Mouse (Mus musculus) adrenal gland, adult 18-20 months (tissue): Measurements from ENCODE around the gene Pard3b. TPM values are rescaled to one million over a fixed set of nuclear protein-coding genes. Genes with fewer than 3 reads are reported as not detected.

Experiments used
- DNase-seq, 2 experiments: peaks; one replicate each; pipeline ENCODE4 v3.0.0; 2021 to 2022; ENCODE audit warnings: low spot score in 2 of 2
- total RNA-seq, 2 experiments: library from RNA; stranded (reverse); gene quantifications; 1 replicate in 1 of 2; 2 replicates in 1 of 2; pipeline ENCODE4 v1.2.3; 2021

Gene Pard3b
- total RNA-seq, 2 experiments from 2014 or later, result 10.0 to 14.3 TPM

DNA sequence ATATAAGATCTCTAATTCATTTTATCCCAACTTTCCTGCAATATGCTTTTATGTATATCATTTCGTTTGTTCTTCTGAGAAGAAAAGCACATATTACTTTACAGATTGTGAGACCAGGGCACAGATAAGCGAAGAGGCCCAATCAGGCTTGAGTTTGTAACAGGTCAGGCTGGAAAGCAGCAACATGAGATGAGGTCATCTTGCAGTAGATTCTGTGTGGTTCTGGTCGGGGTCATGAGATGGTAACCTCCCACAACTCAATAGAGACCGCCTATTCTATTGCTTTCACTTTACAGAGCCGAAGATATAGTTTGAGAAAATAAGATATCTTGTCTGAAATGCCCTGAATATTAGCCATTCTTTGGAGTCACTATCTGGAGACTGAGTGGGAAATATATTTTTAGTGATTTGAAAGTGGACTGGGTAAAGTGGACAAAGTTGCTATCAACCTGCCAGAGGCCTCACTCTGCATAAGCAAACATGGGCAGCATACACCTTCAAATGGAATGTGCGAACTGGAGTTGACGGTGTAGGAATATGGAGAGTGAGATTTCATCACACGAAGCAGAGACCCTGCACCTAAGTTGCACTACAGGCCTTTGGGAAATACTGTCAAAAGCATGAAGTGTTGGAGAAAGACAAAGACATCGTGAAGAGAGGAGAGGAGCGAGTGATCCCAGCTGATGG lies 987.3 kb downstream of the Pard3b start:
- no peak for DNase-seq

DNA sequence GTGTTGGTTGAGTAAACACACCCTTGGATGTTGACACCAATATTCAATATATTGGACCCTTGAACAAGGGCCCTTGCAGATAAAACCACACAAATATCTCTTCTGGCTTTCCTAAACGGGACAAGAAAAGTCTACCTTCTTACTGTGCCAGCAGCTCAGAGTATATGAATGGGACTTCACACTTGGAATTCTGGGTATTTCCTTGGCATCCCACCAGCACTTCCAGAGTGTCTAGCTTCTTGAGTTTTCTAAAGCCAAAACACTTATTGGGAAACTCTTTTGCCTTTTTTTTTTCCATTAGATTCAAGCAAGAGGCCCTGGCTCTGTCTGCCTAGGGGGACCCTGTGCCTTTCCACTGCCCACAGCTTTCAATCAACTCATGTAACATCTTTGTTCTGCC lies 991.3 kb downstream of the Pard3b start:
- no peak for DNase-seq

DNA sequence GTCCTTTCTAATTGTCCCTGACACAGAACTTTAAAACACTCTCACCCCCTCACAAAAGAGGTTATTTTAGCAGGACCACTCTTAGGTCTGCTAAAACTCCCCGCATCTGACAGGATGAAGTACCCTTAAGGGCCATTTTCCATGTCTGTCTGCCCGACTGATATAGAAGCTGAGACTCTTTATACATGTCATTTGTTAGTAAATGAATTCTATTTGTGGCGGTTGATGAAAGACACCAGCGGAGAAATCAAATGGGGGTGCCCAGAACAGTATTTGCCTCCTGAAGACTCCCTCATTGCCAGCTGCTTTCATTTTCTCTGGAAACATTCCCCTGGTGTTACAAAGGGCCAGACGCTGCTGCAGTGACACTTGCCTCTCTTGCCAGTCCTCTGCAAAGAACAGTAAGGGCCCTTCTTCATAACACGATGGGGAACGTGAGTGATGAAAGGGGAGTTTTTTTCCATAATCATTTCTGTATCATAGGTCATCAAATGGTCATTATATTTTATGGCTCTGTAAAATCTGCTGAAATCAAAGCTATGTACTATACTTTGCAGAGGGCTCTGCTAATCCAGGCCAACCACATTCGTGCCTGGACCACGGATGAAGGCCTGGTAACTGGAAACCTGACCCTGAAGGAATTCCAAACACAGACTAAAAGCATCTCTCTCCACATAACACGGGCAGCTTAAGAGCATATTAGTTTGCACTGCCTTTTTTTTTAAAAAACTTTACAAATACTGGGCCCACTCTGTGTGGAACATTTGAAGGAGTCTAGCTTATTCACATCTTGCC lies 993.1 kb downstream of the Pard3b start:
- DNase-seq, result no peak

GRCm38 (mm10) chr1:62632886-62633285 lies 994.3 kb downstream of the Pard3b start:
- DNase-seq, result no peak

- no peak for DNase-seq
These were observed 996.6 kb downstream of the Pard3b start for GRCm38 (mm10) chr1:62635203-62635602.

GRCm38 (mm10) chr1:62636906-62637673 lies 998.5 kb downstream of the Pard3b start:
- DNase-seq, result no peak

DNA sequence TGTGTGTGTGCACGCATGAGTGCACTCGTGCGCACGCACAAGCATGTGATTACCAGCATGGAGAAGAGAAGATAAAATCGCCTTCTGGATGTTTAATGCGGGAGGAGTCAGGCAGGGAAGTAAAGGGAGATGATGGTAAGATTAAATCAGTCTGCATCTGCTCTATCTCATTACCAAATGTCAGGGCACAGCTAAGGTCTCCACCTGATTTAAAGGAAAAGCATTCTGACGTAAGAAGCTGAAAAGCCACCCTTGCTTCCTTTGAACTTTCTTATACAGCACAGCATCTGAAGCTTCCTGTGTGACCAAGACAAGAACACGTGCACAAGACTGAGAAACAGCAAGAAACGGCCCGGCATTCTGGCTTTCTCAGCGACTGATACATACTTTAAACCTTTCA lies 1000.4 kb downstream of the Pard3b start:
- DNase-seq, result no peak

DNA sequence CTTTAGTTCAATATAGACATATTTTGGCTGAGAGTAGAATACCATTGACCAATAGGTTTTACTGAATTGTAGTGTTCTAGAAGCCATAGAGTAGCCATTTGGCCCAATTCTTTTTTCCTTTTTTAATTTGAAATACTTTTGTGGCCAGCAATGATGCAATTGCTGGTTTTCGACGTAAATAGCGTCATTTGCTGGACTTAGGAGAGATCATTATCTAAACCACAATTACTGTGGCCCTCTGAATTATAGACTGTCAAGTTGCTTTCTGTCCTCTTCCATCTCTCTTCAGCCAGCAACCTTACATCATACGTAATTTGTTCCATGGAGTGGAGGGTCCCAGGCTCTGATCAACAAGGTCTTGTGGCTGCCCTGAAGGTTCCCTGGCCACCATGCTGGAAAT lies 1000.8 kb downstream of the Pard3b start:
- DNase-seq, result no peak

GRCm38 (mm10) chr1:62644631-62645278 lies 1006.1 kb downstream of the Pard3b start:
- DNase-seq, result no peak

DNA sequence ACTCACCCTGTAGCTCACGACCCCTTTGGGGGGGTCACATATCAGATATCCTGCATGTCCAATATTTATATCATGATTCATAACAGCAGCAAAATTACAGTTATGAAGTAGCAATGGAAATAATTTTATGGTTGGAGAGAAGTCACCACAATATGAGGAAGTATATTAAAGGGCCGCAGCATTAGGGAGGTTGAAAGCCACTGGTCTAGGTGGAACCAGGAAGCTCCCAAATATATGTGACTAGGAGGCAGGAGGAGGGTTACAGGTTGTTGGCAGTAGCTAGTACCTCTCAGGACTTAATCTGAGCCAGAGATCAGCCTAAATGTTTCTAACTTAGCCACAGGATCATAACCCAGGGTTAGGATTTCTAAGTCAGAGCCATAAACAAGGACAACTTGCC lies 1008.2 kb downstream of the Pard3b start:
- DNase-seq, result no peak

- no peak for DNase-seq
These were observed 1009.5 kb downstream of the Pard3b start for GRCm38 (mm10) chr1:62648116-62648515.

DNA sequence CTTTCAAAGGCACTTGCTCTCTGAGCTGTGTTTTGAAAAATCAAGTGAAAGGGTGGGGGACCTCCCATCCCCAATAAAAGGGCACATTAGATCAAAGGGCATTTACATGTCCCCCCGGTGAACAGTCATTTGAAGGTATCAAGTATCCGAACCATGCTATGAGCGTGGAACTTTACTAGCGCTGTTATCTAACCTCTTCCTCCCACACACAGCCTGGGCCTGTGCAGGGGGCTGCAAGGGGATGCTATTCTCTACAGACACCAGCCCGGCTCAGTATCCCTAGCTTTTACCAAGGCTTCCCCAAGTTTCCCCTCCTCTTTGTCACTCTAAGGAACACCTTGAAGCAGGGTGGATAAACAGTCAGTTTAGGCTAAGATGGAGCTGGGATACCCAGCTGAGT lies 1010.0 kb downstream of the Pard3b start:
- DNase-seq, result no peak

- no peak for DNase-seq
These were observed 1011.9 kb downstream of the Pard3b start for GRCm38 (mm10) chr1:62650491-62650890.

DNA sequence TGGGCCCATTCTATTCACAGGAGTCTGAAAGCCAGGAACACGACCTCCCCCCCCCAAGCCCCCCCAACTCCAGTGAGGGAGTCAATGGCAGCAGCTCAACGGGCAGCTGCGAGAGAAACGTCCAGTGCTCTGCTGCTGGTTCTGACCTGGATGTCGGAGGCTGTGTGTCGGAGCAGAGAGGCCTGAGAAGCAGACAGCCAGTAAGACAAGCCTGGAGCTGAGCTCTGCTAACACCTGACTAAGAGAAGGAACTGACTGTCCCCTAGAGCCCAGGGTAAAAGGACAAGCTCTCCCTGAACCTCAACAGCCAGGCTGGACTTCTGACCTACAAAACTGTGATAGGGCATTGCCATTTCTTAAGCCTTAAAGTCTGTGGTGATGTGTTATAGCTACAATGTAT lies 1015.8 kb downstream of the Pard3b start:
- no peak for DNase-seq

GRCm38 (mm10) chr1:62664960-62665645 lies 1026.5 kb downstream of the Pard3b start:
- peak in 1 of 2 experiments; percentile 26 for DNase-seq

- DNase-seq, result no peak
These were observed 1027.4 kb downstream of the Pard3b start for GRCm38 (mm10) chr1:62665771-62666730.

- DNase-seq, result no peak
These were observed 1028.2 kb downstream of the Pard3b start for GRCm38 (mm10) chr1:62666780-62667179.

GRCm38 (mm10) chr1:62678611-62679344 lies 1040.2 kb downstream of the Pard3b start:
- no peak for DNase-seq

- no peak for DNase-seq
These were observed 1040.8 kb downstream of the Pard3b start for GRCm38 (mm10) chr1:62679466-62679865.
